Mouse (Mus musculus) left cerebral cortex, adult 6 months (tissue): ENCODE results near the gene Frem2. TPM values are rescaled to one million over a fixed set of nuclear protein-coding genes. Genes with fewer than 3 reads are reported as not detected.

Experiments
- long read RNA-seq, 2 experiments: library from polyadenylated mRNA; unstranded; transcript quantifications; one replicate each; pipeline ENCODE4 v2.0.0; 2019 to 2020
- polyA plus RNA-seq: library from polyadenylated mRNA; unstranded; fragments of <200 nt; fragmentation: Nextera tagmentation; gene quantifications from 2 replicates; pipeline ENCODE4 v1.2.3, GENCODE M21; 2021

Frem2 gene
- 0.13 and 0.15 TPM in 2 replicates for polyA plus RNA-seq
- long read RNA-seq, experiment 1, partial matches to known transcripts: 0 of 1 reads
- long read RNA-seq, experiment 1, other reads (novel, unspliced or antisense): 1 of 1 reads
- long read RNA-seq, experiment 2, partial matches to known transcripts: 1 of 1 reads
- long read RNA-seq, experiment 2, other reads (novel, unspliced or antisense): 0 of 1 reads

DNA sequence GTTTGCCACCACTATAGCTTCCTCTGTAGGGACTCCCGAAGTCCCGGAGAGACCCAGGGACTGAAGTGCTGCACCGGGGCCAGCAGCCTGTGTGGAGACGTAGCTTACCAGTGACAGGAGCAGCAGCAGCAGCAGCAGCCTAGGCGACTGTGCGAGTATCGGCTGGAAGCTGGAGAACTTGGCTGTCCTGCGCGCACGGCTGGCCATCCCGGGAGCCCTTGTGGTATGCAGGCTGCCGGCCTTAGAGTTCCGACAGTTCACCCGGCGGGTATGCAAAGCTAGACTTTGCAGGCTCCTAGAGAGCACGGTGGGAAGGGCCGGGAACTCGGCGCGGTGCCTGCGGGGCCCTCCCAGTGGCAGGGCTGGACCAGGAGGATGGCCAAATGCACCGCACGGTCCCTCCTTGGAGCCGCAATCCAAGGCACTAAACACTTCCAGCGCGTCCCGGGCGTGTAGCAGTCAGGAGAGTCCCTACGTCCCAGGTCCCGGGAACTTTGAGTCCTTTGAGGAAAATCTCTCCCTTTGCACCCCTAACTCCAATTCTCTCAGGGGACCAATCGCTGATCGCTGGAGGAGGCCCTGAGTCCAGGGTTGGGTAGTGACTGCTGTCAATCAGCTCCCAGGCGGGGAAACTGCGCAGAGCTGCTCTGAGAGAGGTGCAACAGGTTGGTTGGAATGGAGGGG lies at the start of gene Frem2:
Gene Frem2, minus strand, starts transcription at position 478 of the 684 bp plus-strand sequence.

DNA sequence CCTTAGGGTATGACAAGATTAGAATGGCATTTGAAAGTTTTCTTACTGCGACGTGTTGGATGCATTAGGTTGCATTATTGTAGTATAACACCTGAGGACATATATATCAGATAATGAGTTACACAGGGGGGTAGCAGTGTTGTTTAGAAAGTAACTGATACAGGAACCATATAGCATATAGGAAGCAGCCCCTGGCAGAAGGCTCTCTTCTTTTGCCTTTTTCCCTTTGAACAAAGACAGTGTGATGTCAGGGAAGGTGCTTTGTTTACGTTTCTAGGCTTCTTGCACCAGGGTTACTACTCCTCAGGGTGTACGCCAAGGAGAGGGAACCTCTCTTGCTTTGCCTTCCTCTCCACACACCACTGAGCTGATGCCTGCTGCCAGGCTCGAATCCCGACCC lies 168.8 kb downstream of the Frem2 start, which contains the start of gene Stoml3:
Gene Stoml3, plus strand, starts transcription at position 301 of the 400 bp plus-strand sequence.

Other genes with a start within 250 kb of the Frem2 start
- 1.8 and 2.1 TPM in 2 replicates for gene Nhlrc3, start 194.0 kb downstream of the Frem2 start, polyA plus RNA-seq
- gene Proser1, start 193.7 kb downstream of the Frem2 start, polyA plus RNA-seq: 4.5 and 6.3 TPM in 2 replicates
- gene Stoml3, start 168.7 kb downstream of the Frem2 start, polyA plus RNA-seq: 0.58 and 0.70 TPM in 2 replicates
- not detected in 2 replicates for gene Gm10985, start 187.7 kb upstream of the Frem2 start, polyA plus RNA-seq
- 35.6 and 48.0 TPM in 2 replicates for gene Ufm1, start 206.5 kb upstream of the Frem2 start, polyA plus RNA-seq